In genomic region chr14:106011991-106012427, GRCm38 (mm10) we compare ENCODE assay signal across 10 mouse cellular contexts.
DNase-seq lines count a peak whose midpoint lies in the region; ATAC-seq and TF ChIP-seq lines count a peak whose summit lies in the region.
"Had no signal": no experiment of that assay in that cellular context is flagged by ENCODE, and none has a peak within 500 bp of the region (broad histone marks: within the 10 kb centered on the region; RNA-seq: fewer than 3 reads in every experiment).

No protein-coding gene starts in this region.

- intact Hi-C loops in gastrocnemius, postnatal 36 days (cut with DNase I), result no loop called here

- no peak overlapping the region for H3K4me2 ChIP-seq in heart, embryonic 11.5 days
- H3K4me2 ChIP-seq in lung, embryonic 14.5 days, result no peak overlapping the region
- no peak overlapping the region for H3K4me2 ChIP-seq in liver, embryonic 11.5 days
- H3K4me2 ChIP-seq: liver, embryonic 13.5 days had no signal

- no peaks in the 10 kb centered on the region for H3K4me1 ChIP-seq in heart, embryonic 11.5 days (ENCODE audit: control insufficient read depth, insufficient read depth, low read length)
- H3K4me1 ChIP-seq in lung, embryonic 14.5 days (ENCODE audit: insufficient read depth), result no peaks in the 10 kb centered on the region
- H3K4me1 ChIP-seq in liver, embryonic 11.5 days (replicated peaks; ENCODE audit: control insufficient read depth, insufficient read depth, low read length), result no peaks in the 10 kb centered on the region
- H3K4me1 ChIP-seq: liver, embryonic 13.5 days had no signal

- no peaks in the 10 kb centered on the region for H3K27me3 ChIP-seq in heart, embryonic 11.5 days (ENCODE audit: control insufficient read depth, insufficient read depth, low read length)
- H3K27me3 ChIP-seq in lung, embryonic 14.5 days (ENCODE audit: insufficient read depth, low read length), result no peaks in the 10 kb centered on the region
- no peaks in the 10 kb centered on the region for H3K27me3 ChIP-seq in liver, embryonic 11.5 days (replicated peaks; ENCODE audit: control insufficient read depth, insufficient read depth, low read length)
- H3K27me3 ChIP-seq: liver, embryonic 13.5 days had no signal

- WGBS in heart, embryonic 11.5 days (ENCODE audit: insufficient replicate concordance), result 75% methylated on average over 6 of the region's 6 CpGs
- 69% methylated on average over 6 of the region's 6 CpGs for WGBS in lung, embryonic 14.5 days
- 82% methylated on average over 6 of the region's 6 CpGs for WGBS in liver, embryonic 11.5 days

- no peak for TF ChIP-seq CTCF in lung, embryonic 14.5 days (IDR thresholded peaks at IDR 0.05; ENCODE audit: low read depth)

- no peak overlapping the region for H3K9ac ChIP-seq in heart, embryonic 11.5 days (ENCODE audit: low read depth, low read length)
- no peak overlapping the region for H3K9ac ChIP-seq in lung, embryonic 14.5 days
- H3K9ac ChIP-seq in liver, embryonic 11.5 days (ENCODE audit: low read depth, low read length), result no peak overlapping the region
- H3K9ac ChIP-seq: liver, embryonic 13.5 days had no signal

- peak; percentile 54 to 79 for DNase-seq in heart, adult 18-20 months
- DNase-seq in adipocyte (ENCODE audit: low spot score), result peak; percentile 47
- DNase-seq in gastrocnemius, postnatal 36 days, result peak; percentile 24 to 60
- peak; percentile 20 for DNase-seq in lung, embryonic 14.5 days
- no peak for DNase-seq in liver, embryonic 11.5 days (ENCODE audit: low spot score)
- DNase-seq in thymus, postnatal 4 days, result no peak
- no peak for DNase-seq in embryo, embryonic 10.5 days (ENCODE audit: low spot score)
- DNase-seq: liver, embryonic 13.5 days had no signal

- no peaks in the 10 kb centered on the region for H3K36me3 ChIP-seq in heart, embryonic 11.5 days (ENCODE audit: control insufficient read depth, insufficient read depth, low read length)
- no peaks in the 10 kb centered on the region for H3K36me3 ChIP-seq in lung, embryonic 14.5 days (ENCODE audit: insufficient read depth)
- H3K36me3 ChIP-seq in liver, embryonic 11.5 days (ENCODE audit: control insufficient read depth, insufficient read depth, low read length), result no peaks in the 10 kb centered on the region
- H3K36me3 ChIP-seq: G1E; liver, embryonic 13.5 days had no signal

- H3K27ac ChIP-seq in heart, embryonic 11.5 days (ENCODE audit: low read depth, low read length), result no peak overlapping the region
- H3K27ac ChIP-seq in lung, embryonic 14.5 days (ENCODE audit: low read depth), result no peak overlapping the region
- no peak overlapping the region for H3K27ac ChIP-seq in liver, embryonic 11.5 days (ENCODE audit: low read depth, low read length)
- H3K27ac ChIP-seq: liver, embryonic 13.5 days had no signal

- no peak for ATAC-seq in heart, embryonic 11.5 days (replicated peaks; ENCODE audit: insufficient number of reproducible peaks, low FRiP score, low TSS enrichment)
- ATAC-seq in lung, embryonic 14.5 days (ENCODE audit: insufficient read depth), result no peak
- no peak for ATAC-seq in liver, embryonic 11.5 days (replicated peaks; ENCODE audit: low FRiP score)

- H3K4me3 ChIP-seq in heart, embryonic 11.5 days (ENCODE audit: low read depth, low read length), result no peak overlapping the region
- no peak overlapping the region for H3K4me3 ChIP-seq in lung, embryonic 14.5 days (ENCODE audit: low read depth, low read length)
- no peak overlapping the region for H3K4me3 ChIP-seq in liver, embryonic 11.5 days (ENCODE audit: low read depth, low read length)
- H3K4me3 ChIP-seq: liver, embryonic 13.5 days had no signal

- H3K9me3 ChIP-seq in heart, embryonic 11.5 days (replicated peaks; ENCODE audit: control insufficient read depth, low read length), result no peaks in the 10 kb centered on the region
- H3K9me3 ChIP-seq in lung, embryonic 14.5 days (ENCODE audit: low read depth, low read length), result peaks cover 4% of the 10 kb centered on the region; the same call in 1 of the 2 replicates
- H3K9me3 ChIP-seq in liver, embryonic 11.5 days (ENCODE audit: control insufficient read depth, low read length), result no peaks in the 10 kb centered on the region
- H3K9me3 ChIP-seq: liver, embryonic 13.5 days had no signal

Comparison
In these comparisons a context has a peak if more than half of its experiments do, and no peak if none do; other contexts are left out.
1. DNase-seq: peak in heart, adult 18-20 months (2 of 2), adipocyte (single experiment), gastrocnemius, postnatal 36 days (2 of 2) and lung, embryonic 14.5 days (single experiment); none in liver, embryonic 11.5 days (single experiment), thymus, postnatal 4 days (single experiment) and embryo, embryonic 10.5 days (single experiment).